Mouse (Mus musculus) MEL (cell line): Measurements from ENCODE around the gene Fuk. TPM values are rescaled to one million over a fixed set of nuclear protein-coding genes. Genes with fewer than 3 reads are reported as not detected.

ENCODE experiments used
- DNase-seq: peaks from one replicate; pipeline ENCODE4 v3.0.0; 2011; ENCODE audit warnings: low read depth, low spot score
- H3K27ac ChIP-seq: 2 replicates; pipeline ENCODE4 v1.5.1; 2012; ENCODE audit warnings: low read depth, mild to moderate bottlenecking, control low read depth, low read length, moderate library complexity; ENCODE audit not compliant: control insufficient read depth
- H3K27me3 ChIP-seq, 2 experiments: fragments of 150-350 bp in 1 of 2; sonication (generic) in 1 of 2; 2 replicates each; pipeline ENCODE4 v1.6.1; 2012; ENCODE audit warnings: low read length in 2 of 2, mild to moderate bottlenecking in 2 of 2, improper control_type of control experiment in 1 of 2, moderate library complexity in 1 of 2; ENCODE audit not compliant: insufficient read depth in 2 of 2, control insufficient read depth in 1 of 2
- H3K36me3 ChIP-seq, 2 experiments: 2 replicates each; pipeline ENCODE4 v1.6.1; 2012 to 2014; ENCODE audit warnings: low read length in 2 of 2, improper control_type of control experiment in 1 of 2, inconsistent platforms in 1 of 2, mild to moderate bottlenecking in 1 of 2; ENCODE audit not compliant: insufficient read depth in 2 of 2, control insufficient read depth in 1 of 2
- H3K4me1 ChIP-seq, 2 experiments: fragments of 150-350 bp in 1 of 2; sonication (generic) in 1 of 2; 2 replicates each; pipeline ENCODE4 v1.6.1; 2012; ENCODE audit warnings: low read length in 2 of 2, improper control_type of control experiment in 1 of 2, mild to moderate bottlenecking in 1 of 2; ENCODE audit not compliant: insufficient read depth in 2 of 2, control insufficient read depth in 1 of 2
- H3K4me3 ChIP-seq, 2 experiments: fragments of 150-350 bp in 1 of 2; sonication (generic) in 1 of 2; 2 replicates each; pipeline ENCODE4 v1.5.1; 2012; ENCODE audit warnings: low read depth in 2 of 2, low read length in 2 of 2, mild to moderate bottlenecking in 2 of 2, moderate library complexity in 2 of 2, control low read depth in 1 of 2, improper control_type of control experiment in 1 of 2; ENCODE audit not compliant: control insufficient read depth in 1 of 2, insufficient read depth in 1 of 2
- H3K79me2 ChIP-seq: 2 replicates; pipeline ENCODE4 v1.6.1; 2012; ENCODE audit warnings: mild to moderate bottlenecking, low read length, moderate library complexity; ENCODE audit not compliant: control insufficient read depth, poor library complexity, insufficient read depth
- H3K9ac ChIP-seq: 2 replicates; pipeline ENCODE4 v1.6.1; 2012; ENCODE audit warnings: low read depth, mild to moderate bottlenecking, control low read depth, low read length, moderate library complexity; ENCODE audit not compliant: control insufficient read depth, poor library complexity, severe bottlenecking
- H3K9me3 ChIP-seq: fragments of 150-350 bp; sonication (generic); replicated peaks from 2 replicates; pipeline ENCODE4 v1.6.1; 2012; ENCODE audit warnings: mild to moderate bottlenecking, low read length, improper control_type of control experiment, moderate library complexity; ENCODE audit not compliant: insufficient read depth
- CTCF ChIP-seq, 3 experiments: IDR thresholded peaks in 2 of 3; conservative IDR thresholded peaks in 1 of 3; 2 replicates each; pipeline ENCODE4 v1.5.1; 2011 to 2012; ENCODE audit warnings: low read length in 3 of 3, low read depth in 2 of 3, mild to moderate bottlenecking in 2 of 3, improper control_type of control experiment in 1 of 3, inconsistent platforms in 1 of 3, mixed read lengths in 1 of 3, moderate library complexity in 1 of 3; ENCODE audit not compliant: control insufficient read depth in 1 of 3, insufficient read depth in 1 of 3, poor library complexity in 1 of 3, severe bottlenecking in 1 of 3
- GABPA ChIP-seq: IDR thresholded peaks from 2 replicates; pipeline ENCODE4 v1.6.1; 2012; ENCODE audit warnings: low read depth, mild to moderate bottlenecking, inconsistent platforms, low read length, improper control_type of control experiment, moderate library complexity
- HCFC1 ChIP-seq: IDR thresholded peaks from 2 replicates; pipeline ENCODE4 v1.6.1; 2012; ENCODE audit warnings: low read depth, mild to moderate bottlenecking, inconsistent platforms, low read length, improper control_type of control experiment, moderate library complexity
- MXI1 ChIP-seq: IDR thresholded peaks from 2 replicates; pipeline ENCODE4 v1.6.1; 2011; ENCODE audit warnings: mild to moderate bottlenecking, low read depth, low read length, improper control_type of control experiment
- TCF12 ChIP-seq: IDR thresholded peaks from 2 replicates; pipeline ENCODE4 v1.6.1; 2014; ENCODE audit warnings: low read depth, mild to moderate bottlenecking, inconsistent platforms, low read length, improper control_type of control experiment, moderate library complexity
- USF1 ChIP-seq: IDR thresholded peaks from 2 replicates; pipeline ENCODE4 v1.6.1; 2014; ENCODE audit warnings: low read depth, mild to moderate bottlenecking, inconsistent platforms, low read length, improper control_type of control experiment, moderate library complexity
- USF2 ChIP-seq, 2 experiments: IDR thresholded peaks; 2 replicates each; pipeline ENCODE4 v1.6.1; 2011 to 2012; ENCODE audit warnings: improper control_type of control experiment in 2 of 2, low read length in 2 of 2, borderline replicate concordance in 1 of 2, inconsistent platforms in 1 of 2, low read depth in 1 of 2, mild to moderate bottlenecking in 1 of 2; ENCODE audit not compliant: insufficient read depth in 1 of 2
- ZC3H11A ChIP-seq: IDR thresholded peaks from 2 replicates; pipeline ENCODE4 v1.6.1; 2012; ENCODE audit warnings: low read depth, mild to moderate bottlenecking, inconsistent platforms, low read length, improper control_type of control experiment
- ZNF384 ChIP-seq: IDR thresholded peaks from 2 replicates; pipeline ENCODE4 v1.6.1; 2012; ENCODE audit warnings: low read depth, mild to moderate bottlenecking, inconsistent platforms, low read length, improper control_type of control experiment
- polyA plus RNA-seq, 2 experiments: library from polyadenylated mRNA; stranded (reverse) in 1 of 2; unstranded in 1 of 2; fragments of >175 nt in 1 of 2; fragments of >200 nt in 1 of 2; gene quantifications; 2 replicates each; pipeline versions ENCODE4 v1.2.1 to v1.2.4; 2012; ENCODE audit warnings: low replicate concordance in 2 of 2, low read depth in 1 of 2; ENCODE audit not compliant: insufficient read length in 2 of 2, insufficient read depth in 1 of 2, missing spikeins in 1 of 2
- total RNA-seq: library from RNA; depleted of rRNA; stranded (reverse); fragments of 300-350 nt; gene quantifications from 2 replicates; pipeline ENCODE4 v1.2.3, GENCODE M21; 2012; rRNA removed

The Fuk gene
- total and polyA plus RNA-seq, 3 experiments, result 9.1 to 10.6 TPM; not detected in 1

GRCm38 (mm10) chr8:110843207-110843606 lies 59.1 kb downstream of the Fuk start:
- Histone ChIP-seq H3K79me2 (peaks cover 70% of the 10 kb centered on the region), H3K9ac (no peak overlapping the region), H3K27ac (no peak overlapping the region), H3K27me3 (no peaks in the 10 kb centered on the region), H3K36me3 (peaks cover 45 to 57% of the 10 kb centered on the region in 2 experiments), H3K4me3 (no peak overlapping the region), H3K9me3 (no peaks in the 10 kb centered on the region), H3K4me1 (peaks cover 0 to 21% of the 10 kb centered on the region in 2 experiments; a peak in 2 of 4 replicates)
- DNase-seq, result no peak
- TF ChIP-seq HCFC1 (no peak), TCF12 (no peak), USF1 (no peak), MXI1 (no peak), USF2 (IDR thresholded peaks at IDR 0.05; ENCODE audit: borderline replicate concordance in 1 of 2, insufficient read depth in 1 of 2, low read depth in 1 of 2, low read length in 2 of 2) (no peak), ZC3H11A (no peak)

DNA sequence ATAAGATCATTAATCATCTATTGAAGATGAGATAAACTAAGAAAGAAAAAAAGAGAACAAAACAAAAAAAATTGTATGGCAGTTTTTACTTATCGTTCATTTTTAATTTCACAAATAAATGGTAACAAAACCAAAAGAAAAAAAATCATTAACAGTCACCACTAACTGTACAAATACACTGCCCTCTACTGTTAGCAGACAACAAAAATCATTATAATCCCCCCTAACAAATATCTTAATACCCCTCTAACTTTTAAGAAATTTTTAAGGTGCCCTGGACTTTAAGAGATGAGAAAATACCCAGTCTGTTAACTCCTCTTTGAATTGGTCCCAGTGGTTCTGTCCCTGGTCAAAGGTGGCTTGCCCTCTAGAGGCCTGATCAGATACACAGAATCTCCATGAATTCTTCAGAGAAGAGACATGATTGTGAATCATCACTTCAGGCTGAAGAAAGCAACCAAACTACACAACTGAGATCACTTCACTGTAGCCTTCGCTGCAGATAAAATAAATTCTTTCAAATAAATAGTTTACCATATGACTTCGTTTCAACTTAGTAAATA lies 60.2 kb downstream of the Fuk start:
- no peak overlapping the region for H3K27ac ChIP-seq
- H3K9me3 ChIP-seq, result no peaks in the 10 kb centered on the region
- H3K27me3 ChIP-seq, result no peaks in the 10 kb centered on the region
- no peak overlapping the region for H3K9ac ChIP-seq
- H3K4me3 ChIP-seq, result no peak overlapping the region
- DNase-seq, result no peak
- peaks cover 67% of the 10 kb centered on the region for H3K79me2 ChIP-seq
- H3K4me1 ChIP-seq, result peaks cover 0 to 16% of the 10 kb centered on the region in 2 experiments; a peak in 2 of 4 replicates
- TF ChIP-seq CTCF (IDR thresholded peaks at IDR 0.05 in 2 of 3, conservative IDR thresholded peaks at IDR 0.05 in 1 of 3; ENCODE audit: control insufficient read depth in 1 of 3, insufficient read depth in 1 of 3, low read depth in 2 of 3, low read length in 3 of 3, poor library complexity in 1 of 3, severe bottlenecking in 1 of 3), result peak in 2 of 3 experiments; percentile 10 to 36; a peak in 1 of 6 replicates
- TF ChIP-seq GABPA, result no peak
- TF ChIP-seq ZNF384, result peak; percentile 53; the same call in 1 of the 2 replicates
- H3K36me3 ChIP-seq, result peaks cover 43 to 63% of the 10 kb centered on the region in 2 experiments

Other genes starting within 250 kb of the Fuk start
- gene Mtss1l, start 181.0 kb downstream of the Fuk start, total RNA-seq, result 0.62 and 1.2 TPM in 2 replicates
- 1 to 10 TPM in 1 of 2 experiments, not detected in 1; 4.3 TPM for gene Mtss1l, start 181.0 kb downstream of the Fuk start, polyA plus RNA-seq
- 0.12 and 0.26 TPM in 2 replicates for gene Il34, start 96.6 kb downstream of the Fuk start, total RNA-seq
- under 1 TPM in 1 of 2 experiments, not detected in 1; 0.18 TPM for gene Il34, start 96.6 kb downstream of the Fuk start, polyA plus RNA-seq
- gene Cog4, start 55.9 kb downstream of the Fuk start, total RNA-seq, result 31.7 and 32.1 TPM in 2 replicates
- gene Cog4, start 55.9 kb downstream of the Fuk start, polyA plus RNA-seq, result 10 to 100 TPM in 1 of 2 experiments, not detected in 1; 35.3 TPM
- gene Sf3b3, start 55.7 kb downstream of the Fuk start, total RNA-seq, result 150 and 170 TPM in 2 replicates
- gene Sf3b3, start 55.7 kb downstream of the Fuk start, polyA plus RNA-seq, result 100 to 1,000 TPM; 167 to 224 TPM
- 4.0 and 5.2 TPM in 2 replicates for gene St3gal2, start 17.4 kb upstream of the Fuk start, total RNA-seq
- 10 to 100 TPM in 1 of 2 experiments, not detected in 1; 18.0 TPM for gene St3gal2, start 17.4 kb upstream of the Fuk start, polyA plus RNA-seq
- 17.0 and 17.3 TPM in 2 replicates for gene Ddx19a, start 95.3 kb upstream of the Fuk start, total RNA-seq
- gene Ddx19a, start 95.3 kb upstream of the Fuk start, polyA plus RNA-seq, result 100 to 1,000 TPM in 1 of 2 experiments, 10 to 100 TPM in 1; 59.0 to 168 TPM
- gene Ddx19b, start 129.3 kb upstream of the Fuk start, total RNA-seq, result 17.8 and 18.1 TPM in 2 replicates
- gene Ddx19b, start 129.3 kb upstream of the Fuk start, polyA plus RNA-seq, result 100 to 1,000 TPM in 1 of 2 experiments, 10 to 100 TPM in 1; 18.6 to 112 TPM
- 106 and 132 TPM in 2 replicates for gene Aars, start 130.7 kb upstream of the Fuk start, total RNA-seq
- 100 to 1,000 TPM in 1 of 2 experiments, 10 to 100 TPM in 1; 25.1 to 162 TPM for gene Aars, start 130.7 kb upstream of the Fuk start, polyA plus RNA-seq
- gene Exosc6, start 153.9 kb upstream of the Fuk start, total RNA-seq, result 19.2 and 26.4 TPM in 2 replicates
- 1 to 10 TPM in 1 of 2 experiments, not detected in 1; 8.0 TPM for gene Exosc6, start 153.9 kb upstream of the Fuk start, polyA plus RNA-seq
- gene Clec18a, start 189.9 kb upstream of the Fuk start, total RNA-seq, result not detected in 2 replicates
- gene Clec18a, start 189.9 kb upstream of the Fuk start, polyA plus RNA-seq, result not detected
- 13.0 and 13.5 TPM in 2 replicates for gene Pdpr, start 192.1 kb upstream of the Fuk start, total RNA-seq
- gene Pdpr, start 192.1 kb upstream of the Fuk start, polyA plus RNA-seq, result 10 to 100 TPM in 1 of 2 experiments, not detected in 1; 13.4 TPM